Comparison of ENCODE assay signal across 27 mouse cellular contexts in genomic region chr3:134258715-134259114, GRCm38 (mm10). TPM values are rescaled to one million over a fixed set of nuclear protein-coding genes. Genes with fewer than 3 reads are reported as not detected.
A peak's percentile ranks its signal among the peaks of the same experiment; 100 is the strongest.
DNase-seq lines count a peak whose midpoint lies in the region; ATAC-seq and TF ChIP-seq lines count a peak whose summit lies in the region.
"Had no signal": no experiment of that assay in that cellular context is flagged by ENCODE, and none has a peak within 500 bp of the region (broad histone marks: within the 10 kb centered on the region; RNA-seq: fewer than 3 reads in every experiment).

No protein-coding gene starts in this region.

- DNase-seq in forebrain, embryonic 11.5 days (ENCODE audit: low spot score) = no peak
- DNase-seq in hindbrain, embryonic 10.5 days (ENCODE audit: low spot score) = no peak
- no peak for DNase-seq in hindbrain, postnatal 0 days (ENCODE audit: low spot score)
- no peak for DNase-seq in midbrain, embryonic 11.5 days (ENCODE audit: low spot score, missing footprints)
- peak; percentile 9 for DNase-seq in ovary, adult 18-20 months (ENCODE audit: low spot score)
- no peak for DNase-seq in ovary, postnatal 14 days (ENCODE audit: low spot score)
- DNase-seq: adrenal gland, postnatal 10 days; adrenal gland, postnatal 36 days; B cell, adult 2 months; cerebellum, adult 18-20 months; cerebellum, adult 9-10 months; cerebellum, postnatal 14 days; gastrocnemius, postnatal 25 days; heart, adult 18-20 months; heart, postnatal 10 days; heart, postnatal 36 days had no signal

- H3K27me3 ChIP-seq in forebrain, embryonic 11.5 days (ENCODE audit: control insufficient read depth, insufficient read depth, low read length) = no peaks in the 10 kb centered on the region
- no peaks in the 10 kb centered on the region for H3K27me3 ChIP-seq in forebrain, embryonic 15.5 days
- no peaks in the 10 kb centered on the region for H3K27me3 ChIP-seq in hindbrain, embryonic 10.5 days (ENCODE audit: insufficient read depth, poor library complexity, severe bottlenecking)
- H3K27me3 ChIP-seq in hindbrain, postnatal 0 days (ENCODE audit: insufficient read depth, low read length) = no peaks in the 10 kb centered on the region
- no peaks in the 10 kb centered on the region for H3K27me3 ChIP-seq in midbrain, embryonic 11.5 days (ENCODE audit: control insufficient read depth, insufficient read depth, low read length)
- no peaks in the 10 kb centered on the region for H3K27me3 ChIP-seq in midbrain, embryonic 13.5 days
- H3K27me3 ChIP-seq: CH12.LX; heart, embryonic 12.5 days; heart, embryonic 15.5 days; hindbrain, embryonic 13.5 days; Patski had no signal

- H3K4me1 ChIP-seq in forebrain, embryonic 11.5 days (replicated peaks; ENCODE audit: control insufficient read depth, insufficient read depth, low read length) = 0 out of 2 replicates have a peak, but pooled peaks cover 2% of the 10 kb centered on the region
- H3K4me1 ChIP-seq in forebrain, embryonic 15.5 days = 0 out of 2 replicates have a peak, but pooled peaks cover 3% of the 10 kb centered on the region
- peaks cover 24% of the 10 kb centered on the region for H3K4me1 ChIP-seq in hindbrain, embryonic 10.5 days (replicated peaks)
- no peaks in the 10 kb centered on the region for H3K4me1 ChIP-seq in hindbrain, postnatal 0 days (ENCODE audit: insufficient read depth, low read length)
- peaks cover 10% of the 10 kb centered on the region; the same call in 1 of the 2 replicates for H3K4me1 ChIP-seq in midbrain, embryonic 11.5 days (ENCODE audit: control insufficient read depth, insufficient read depth, low read length)
- H3K4me1 ChIP-seq in midbrain, embryonic 13.5 days (replicated peaks) = peaks cover 16% of the 10 kb centered on the region
- H3K4me1 ChIP-seq: heart, embryonic 15.5 days had no signal

- H3K27ac ChIP-seq in forebrain, embryonic 11.5 days (ENCODE audit: low read depth, low read length) = peak overlapping the region; percentile 12; the same call in 1 of the 2 replicates
- H3K27ac ChIP-seq in forebrain, embryonic 15.5 days (replicated peaks) = no peak overlapping the region
- H3K27ac ChIP-seq in hindbrain, embryonic 10.5 days = 0 out of 2 replicates have a peak overlapping the region, but pooled peaks have one; percentile 45
- H3K27ac ChIP-seq in hindbrain, postnatal 0 days = no peak overlapping the region
- H3K27ac ChIP-seq in midbrain, embryonic 11.5 days (ENCODE audit: low read depth, low read length) = no peak overlapping the region
- H3K27ac ChIP-seq in midbrain, embryonic 13.5 days = no peak overlapping the region
- H3K27ac ChIP-seq: heart, embryonic 15.5 days; hindbrain, embryonic 13.5 days had no signal

- H3K4me2 ChIP-seq in forebrain, embryonic 11.5 days (ENCODE audit: low read depth, low read length, severe bottlenecking) = no peak overlapping the region
- H3K4me2 ChIP-seq in forebrain, embryonic 15.5 days (replicated peaks) = no peak overlapping the region
- no peak overlapping the region for H3K4me2 ChIP-seq in hindbrain, postnatal 0 days (ENCODE audit: low read depth, low read length)
- no peak overlapping the region for H3K4me2 ChIP-seq in midbrain, embryonic 11.5 days
- no peak overlapping the region for H3K4me2 ChIP-seq in midbrain, embryonic 13.5 days (replicated peaks)
- H3K4me2 ChIP-seq: heart, embryonic 12.5 days; heart, embryonic 15.5 days; hindbrain, embryonic 13.5 days had no signal

- H3K36me3 ChIP-seq in forebrain, embryonic 11.5 days (ENCODE audit: control insufficient read depth, insufficient read depth, low read length) = no peaks in the 10 kb centered on the region
- no peaks in the 10 kb centered on the region for H3K36me3 ChIP-seq in forebrain, embryonic 15.5 days
- H3K36me3 ChIP-seq in hindbrain, embryonic 10.5 days = 0 out of 2 replicates have a peak, but pooled peaks cover 3% of the 10 kb centered on the region
- H3K36me3 ChIP-seq in hindbrain, postnatal 0 days (ENCODE audit: insufficient read depth, low read length) = no peaks in the 10 kb centered on the region
- H3K36me3 ChIP-seq in midbrain, embryonic 11.5 days (ENCODE audit: control insufficient read depth, insufficient read depth, low read length) = no peaks in the 10 kb centered on the region
- H3K36me3 ChIP-seq in midbrain, embryonic 13.5 days = no peaks in the 10 kb centered on the region; the same call in 1 of the 2 replicates
- H3K36me3 ChIP-seq: G1E; heart, embryonic 12.5 days; heart, embryonic 15.5 days; hindbrain, embryonic 13.5 days had no signal

- WGBS in forebrain, embryonic 11.5 days = 51% methylated on average over 5 of the region's 5 CpGs
- 27% methylated on average over 5 of the region's 5 CpGs for WGBS in forebrain, embryonic 15.5 days
- WGBS in hindbrain, embryonic 10.5 days = 80% methylated on average over 5 of the region's 5 CpGs
- WGBS in hindbrain, postnatal 0 days = 56% methylated on average over 5 of the region's 5 CpGs
- 79% methylated on average over 5 of the region's 5 CpGs for WGBS in midbrain, embryonic 11.5 days
- WGBS in midbrain, embryonic 13.5 days = 53% methylated on average over 5 of the region's 5 CpGs

- no peaks in the 10 kb centered on the region for H3K9me3 ChIP-seq in forebrain, embryonic 11.5 days (ENCODE audit: control insufficient read depth, low read length)
- no peaks in the 10 kb centered on the region for H3K9me3 ChIP-seq in forebrain, embryonic 15.5 days
- H3K9me3 ChIP-seq in hindbrain, embryonic 10.5 days = no peaks in the 10 kb centered on the region
- no peaks in the 10 kb centered on the region for H3K9me3 ChIP-seq in hindbrain, postnatal 0 days (ENCODE audit: low read length)
- no peaks in the 10 kb centered on the region for H3K9me3 ChIP-seq in midbrain, embryonic 11.5 days (ENCODE audit: control insufficient read depth, low read length)
- no peaks in the 10 kb centered on the region for H3K9me3 ChIP-seq in midbrain, embryonic 13.5 days
- H3K9me3 ChIP-seq: G1E; heart, embryonic 12.5 days; heart, embryonic 15.5 days; hindbrain, embryonic 13.5 days had no signal

- H3K4me3 ChIP-seq in forebrain, embryonic 11.5 days (ENCODE audit: low read depth, low read length) = no peak overlapping the region
- H3K4me3 ChIP-seq in forebrain, embryonic 15.5 days = no peak overlapping the region
- no peak overlapping the region for H3K4me3 ChIP-seq in hindbrain, embryonic 10.5 days
- no peak overlapping the region for H3K4me3 ChIP-seq in hindbrain, postnatal 0 days (ENCODE audit: low read length)
- no peak overlapping the region for H3K4me3 ChIP-seq in midbrain, embryonic 11.5 days (ENCODE audit: low read depth, low read length)
- H3K4me3 ChIP-seq in midbrain, embryonic 13.5 days (replicated peaks) = no peak overlapping the region
- H3K4me3 ChIP-seq: heart, embryonic 12.5 days; heart, embryonic 15.5 days; hindbrain, embryonic 13.5 days had no signal

- ATAC-seq in forebrain, embryonic 11.5 days (replicated peaks; ENCODE audit: low FRiP score) = 0 out of 2 replicates have a peak, but pooled peaks have one; percentile 31
- ATAC-seq in forebrain, embryonic 15.5 days (replicated peaks) = no peak
- no peak for ATAC-seq in hindbrain, postnatal 0 days
- ATAC-seq in midbrain, embryonic 11.5 days (ENCODE audit: low FRiP score) = 0 out of 2 replicates have a peak, but pooled peaks have one; percentile 30
- no peak for ATAC-seq in midbrain, embryonic 13.5 days
- ATAC-seq: hindbrain, embryonic 16.5 days; inflammation-experienced regulatory T-cells, adult 6 months; intestine, embryonic 16.5 days; Patski had no signal

- TF ChIP-seq CTCF in hindbrain, postnatal 0 days (IDR thresholded peaks at IDR 0.05; ENCODE audit: low read depth) = no peak

- H3K9ac ChIP-seq in forebrain, embryonic 11.5 days (ENCODE audit: low read length) = no peak overlapping the region
- no peak overlapping the region for H3K9ac ChIP-seq in forebrain, embryonic 15.5 days (replicated peaks)
- H3K9ac ChIP-seq in hindbrain, postnatal 0 days (replicated peaks; ENCODE audit: low read length) = no peak overlapping the region
- H3K9ac ChIP-seq in midbrain, embryonic 11.5 days (ENCODE audit: low read length) = no peak overlapping the region
- H3K9ac ChIP-seq in midbrain, embryonic 13.5 days (replicated peaks) = no peak overlapping the region
- H3K9ac ChIP-seq: heart, embryonic 12.5 days; heart, embryonic 15.5 days; hindbrain, embryonic 13.5 days had no signal

RNA-seq across cellular contexts. Expression of gene Cxxc4, which starts 22.4 kb away (rescaled TPM):
- polyA plus RNA-seq in forebrain, embryonic 11.5 days (2014; fragmentation: Nextera tagmentation; extraction: Ambion mirVana) = 24.8 and 26.4 TPM in 2 replicates
- 16.1 and 17.1 TPM in 2 replicates for polyA plus RNA-seq in forebrain, embryonic 15.5 days (2015; fragmentation: Nextera tagmentation; extraction: Ambion mirVana)
- polyA plus RNA-seq in hindbrain, embryonic 10.5 days (2016; fragmentation: Nextera tagmentation; extraction: Ambion mirVana) = 12.6 and 20.5 TPM in 2 replicates
- total RNA-seq in hindbrain, postnatal 0 days (2014; rRNA removed) = 21.0 and 28.9 TPM in 2 replicates
- polyA plus RNA-seq in hindbrain, postnatal 0 days (2015; fragmentation: Nextera tagmentation; extraction: Ambion mirVana) = 19.5 and 23.2 TPM in 2 replicates
- 35.6 and 37.3 TPM in 2 replicates for polyA plus RNA-seq in midbrain, embryonic 11.5 days (2014; fragmentation: Nextera tagmentation; extraction: Ambion mirVana)
- 43.4 and 44.2 TPM in 2 replicates for polyA plus RNA-seq in midbrain, embryonic 13.5 days (2015; fragmentation: Nextera tagmentation; extraction: Ambion mirVana)
- polyA plus RNA-seq: G1E; inflammation-experienced regulatory T-cells, adult 6 months had no signal

Comparison
In these comparisons a context has a peak if more than half of its experiments do, and no peak if none do; other contexts are left out.
1. ATAC-seq: peak in forebrain, embryonic 11.5 days (single experiment) and midbrain, embryonic 11.5 days (single experiment); none in forebrain, embryonic 15.5 days (single experiment), hindbrain, postnatal 0 days (single experiment) and midbrain, embryonic 13.5 days (single experiment).
2. H3K27ac ChIP-seq: peak in forebrain, embryonic 11.5 days (single experiment) and hindbrain, embryonic 10.5 days (single experiment); none in forebrain, embryonic 15.5 days (single experiment), hindbrain, postnatal 0 days (single experiment), midbrain, embryonic 11.5 days (single experiment) and midbrain, embryonic 13.5 days (single experiment).